Mouse (Mus musculus) ES-E14 (cell line): ENCODE measurements at regions not wholly inside any gene's neighbourhood (a gene's known extent, or its start where the extent isn't known, plus 50 kb on each side); places are given as distances from the start of the nearest gene placed in this dataset.

Experiments used
- DNase-seq: peaks from one replicate; pipeline ENCODE4 v3.0.0-alpha.2; 2013; ENCODE audit warnings: low read depth, low spot score
- H3K27ac ChIP-seq: 2 replicates; pipeline ENCODE4 v1.5.1; 2012; ENCODE audit warnings: low read depth, mild to moderate bottlenecking, low read length, moderate library complexity, mixed read lengths; ENCODE audit not compliant: poor library complexity, insufficient read depth, severe bottlenecking
- H3K36me3 ChIP-seq: 2 replicates; pipeline ENCODE4 v1.6.1; 2012; ENCODE audit warnings: mild to moderate bottlenecking, low read length, moderate library complexity, mixed read lengths; ENCODE audit not compliant: control insufficient read depth, poor library complexity, insufficient read depth, severe bottlenecking
- H3K4me1 ChIP-seq, 2 experiments: fragments of 150-350 bp in 1 of 2; sonication (generic) in 1 of 2; 2 replicates each; pipeline ENCODE4 v1.6.1; 2012; ENCODE audit warnings: low read length in 2 of 2, mild to moderate bottlenecking in 1 of 2, mixed read lengths in 1 of 2; ENCODE audit not compliant: control insufficient read depth in 2 of 2, insufficient read depth in 2 of 2, poor library complexity in 1 of 2
- H3K4me3 ChIP-seq, 2 experiments: fragments of 150-350 bp in 1 of 2; sonication (generic) in 1 of 2; 2 replicates each; pipeline ENCODE4 v1.5.1; 2012; ENCODE audit warnings: low read length in 2 of 2, low read depth in 1 of 2, mild to moderate bottlenecking in 1 of 2, mixed read lengths in 1 of 2; ENCODE audit not compliant: insufficient read depth in 1 of 2, poor library complexity in 1 of 2, severe bottlenecking in 1 of 2
- H3K9ac ChIP-seq: 2 replicates; pipeline ENCODE4 v1.6.1; 2012; ENCODE audit warnings: low read depth, mild to moderate bottlenecking, low read length, mixed read lengths; ENCODE audit not compliant: poor library complexity, insufficient read depth, severe bottlenecking
- H3K9me3 ChIP-seq: fragments of 150-350 bp; sonication (generic); 2 replicates; pipeline ENCODE4 v1.6.1; 2012; ENCODE audit warnings: low read depth, mild to moderate bottlenecking, low read length; ENCODE audit not compliant: control insufficient read depth, insufficient read depth
- CHD2 ChIP-seq: IDR thresholded peaks from 2 replicates; pipeline ENCODE4 v1.6.1; 2014; ENCODE audit warnings: mild to moderate bottlenecking, low read depth, low read length, inconsistent platforms
- HCFC1 ChIP-seq: IDR thresholded peaks from 2 replicates; pipeline ENCODE4 v1.6.1; 2012; ENCODE audit warnings: low read length, inconsistent platforms, borderline replicate concordance; ENCODE audit not compliant: insufficient read depth
- MAFK ChIP-seq: IDR thresholded peaks from 2 replicates; pipeline ENCODE4 v1.6.1; 2014; ENCODE audit warnings: mild to moderate bottlenecking, low read depth, low read length, inconsistent platforms; ENCODE audit not compliant: insufficient read depth
- ZC3H11A ChIP-seq: IDR thresholded peaks from 2 replicates; pipeline ENCODE4 v1.6.1; 2012; ENCODE audit warnings: low read depth, mild to moderate bottlenecking, inconsistent platforms, low read length, borderline replicate concordance
- ZNF384 ChIP-seq: IDR thresholded peaks from 2 replicates; pipeline ENCODE4 v1.6.1; 2012; ENCODE audit warnings: low read depth, low read length, inconsistent platforms
- in situ Hi-C, 2 experiments: fragments of 600-800 bp; cut with MboI; formaldehyde crosslinking; loops; one replicate each; pipeline ENCODE4 v1.15.1; 2025; ENCODE audit warnings: low sequenced_read_pairs in 2 of 2, inconsistent platforms in 1 of 2; ENCODE audit not compliant: unreplicated experiment in 2 of 2

GRCm38 (mm10) chr1:138689234-138689633 lies 69.3 kb upstream of the Nek7 start:
- DNase-seq: no peak
- H3K4me1 ChIP-seq: no peaks in the 10 kb centered on the region
- H3K4me3 ChIP-seq: no peak overlapping the region
- no peak overlapping the region for H3K9ac ChIP-seq
- H3K9me3 ChIP-seq: no peaks in the 10 kb centered on the region
- no peak overlapping the region for H3K27ac ChIP-seq
- TF ChIP-seq CHD2: no peak
- TF ChIP-seq ZC3H11A: no peak
- TF ChIP-seq MAFK: no peak
- TF ChIP-seq HCFC1: no peak
- TF ChIP-seq ZNF384: no peak
- no peaks in the 10 kb centered on the region for H3K36me3 ChIP-seq
- in situ Hi-C loops: no loop called here

- no peak overlapping the region for H3K27ac ChIP-seq
- no peaks in the 10 kb centered on the region for H3K4me1 ChIP-seq
- H3K36me3 ChIP-seq: no peaks in the 10 kb centered on the region
- H3K9me3 ChIP-seq: no peaks in the 10 kb centered on the region
- no peak for TF ChIP-seq ZC3H11A
- no peak for TF ChIP-seq HCFC1
- no peak for TF ChIP-seq MAFK
- no peak for TF ChIP-seq CHD2
- TF ChIP-seq ZNF384: no peak
- H3K9ac ChIP-seq: no peak overlapping the region
- in situ Hi-C loops: no loop called here
- no peak overlapping the region for H3K4me3 ChIP-seq
- DNase-seq: no peak
These were observed 66.8 kb upstream of the Nek7 start for GRCm38 (mm10) chr1:138686746-138687145.

DNA sequence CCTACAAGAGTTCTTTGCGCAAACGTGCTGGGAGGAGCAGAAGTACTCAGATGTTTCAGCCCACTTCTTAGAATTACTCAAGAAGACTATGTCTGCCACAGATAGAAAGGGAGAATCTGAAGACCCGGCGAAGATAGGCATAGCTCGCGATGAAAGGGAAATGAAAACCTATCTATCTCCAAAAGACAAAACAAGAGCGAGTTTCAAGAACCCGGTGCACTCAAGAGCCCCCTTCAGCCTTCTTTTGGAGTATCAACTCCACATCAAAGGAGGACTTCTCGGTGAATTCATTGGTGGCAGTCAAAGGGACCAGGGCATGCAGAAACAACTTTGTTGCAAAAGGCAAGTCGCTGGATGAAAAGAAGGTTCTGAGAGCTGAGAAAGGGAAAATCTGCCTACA lies 63.8 kb upstream of the Nek7 start:
- in situ Hi-C loops: no loop called here
- Histone ChIP-seq H3K9ac (no peak overlapping the region), H3K27ac (no peak overlapping the region), H3K36me3 (no peaks in the 10 kb centered on the region), H3K4me3 (no peak overlapping the region), H3K4me1 (no peaks in the 10 kb centered on the region), H3K9me3 (no peaks in the 10 kb centered on the region)
- no peak for DNase-seq
- TF ChIP-seq ZC3H11A (no peak), HCFC1 (no peak), CHD2 (no peak), ZNF384 (no peak), MAFK (no peak)

- H3K4me1 ChIP-seq: no peaks in the 10 kb centered on the region
- TF ChIP-seq ZNF384 (no peak), CHD2 (no peak), ZC3H11A (no peak), HCFC1 (no peak), MAFK (no peak)
These were observed 62.0 kb upstream of the Nek7 start for GRCm38 (mm10) chr1:138681970-138682369.

DNA sequence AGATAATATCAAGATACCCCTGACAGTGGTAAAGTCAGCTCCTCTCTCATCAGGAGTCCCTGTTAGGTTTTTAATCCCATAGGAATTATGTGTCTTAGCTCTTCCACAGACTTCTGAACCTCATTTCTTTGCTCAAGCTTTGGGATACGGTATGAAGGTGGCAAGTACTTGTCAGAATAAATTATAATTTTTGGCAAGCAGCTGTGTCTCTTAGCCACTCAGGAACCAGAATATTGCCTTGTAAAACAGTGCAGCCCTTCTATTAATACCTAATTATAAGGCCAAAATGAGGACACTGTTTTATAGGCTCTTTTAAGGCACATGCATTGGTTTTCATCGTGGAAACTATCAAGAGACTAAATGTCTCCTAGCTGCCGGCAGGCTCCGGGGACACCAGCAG lies 54.3 kb upstream of the Nek7 start:
- in situ Hi-C loops: no loop called here
- no peak for DNase-seq
- H3K9me3 ChIP-seq: no peaks in the 10 kb centered on the region
- H3K27ac ChIP-seq: no peak overlapping the region
- H3K4me1 ChIP-seq: no peaks in the 10 kb centered on the region
- H3K4me3 ChIP-seq: no peak overlapping the region
- no peak overlapping the region for H3K9ac ChIP-seq
- H3K36me3 ChIP-seq: no peaks in the 10 kb centered on the region
- TF ChIP-seq MAFK (no peak), CHD2 (no peak), ZC3H11A (no peak), HCFC1 (no peak), ZNF384 (no peak)

More at GRCm38 (mm10) chr1:138681970-138682369, 62.0 kb upstream of the Nek7 start:
- in situ Hi-C loops: no loop called here
- H3K36me3 ChIP-seq: no peaks in the 10 kb centered on the region
- no peak for DNase-seq
- no peak overlapping the region for H3K9ac ChIP-seq
- no peak overlapping the region for H3K27ac ChIP-seq
- no peak overlapping the region for H3K4me3 ChIP-seq
- H3K9me3 ChIP-seq: no peaks in the 10 kb centered on the region
